Mouse (Mus musculus): ENCODE measurements around the gene Sec22b.

- TF ChIP-seq GATA1 (IDR thresholded peaks at IDR 0.05; ENCODE audit: low read length), result no peak
- TF ChIP-seq TAL1 (IDR thresholded peaks at IDR 0.05; ENCODE audit: low read length), result no peak
Measured at GRCm38 (mm10) chr3:97948518-97948917, 47.5 kb downstream of the Sec22b start.
